Mouse (Mus musculus) MEL (cell line): ENCODE measurements around the gene Macrod2.

ENCODE experiments used
- CTCF ChIP-seq, 3 experiments: IDR thresholded peaks in 2 of 3; conservative IDR thresholded peaks in 1 of 3; 2 replicates each; pipeline ENCODE4 v1.5.1; 2011 to 2012; ENCODE audit warnings: low read length in 3 of 3, low read depth in 2 of 3, mild to moderate bottlenecking in 2 of 3, improper control_type of control experiment in 1 of 3, inconsistent platforms in 1 of 3, mixed read lengths in 1 of 3, moderate library complexity in 1 of 3; ENCODE audit not compliant: control insufficient read depth in 1 of 3, insufficient read depth in 1 of 3, poor library complexity in 1 of 3, severe bottlenecking in 1 of 3
- KAT2A ChIP-seq: conservative IDR thresholded peaks from 2 replicates; pipeline ENCODE4 v1.6.1; 2012; ENCODE audit warnings: low read depth, low read length, improper control_type of control experiment, inconsistent platforms
- MAFK ChIP-seq: IDR thresholded peaks from 2 replicates; pipeline ENCODE4 v1.6.1; 2011; ENCODE audit warnings: low read depth, mild to moderate bottlenecking, low read length, improper control_type of control experiment, borderline replicate concordance
- NRF1 ChIP-seq: IDR thresholded peaks from 2 replicates; pipeline ENCODE4 v1.6.1; 2014; ENCODE audit warnings: low read depth, mild to moderate bottlenecking, inconsistent platforms, low read length, improper control_type of control experiment, moderate library complexity; ENCODE audit not compliant: poor library complexity, insufficient read depth, severe bottlenecking
- POLR2A ChIP-seq, 2 experiments: IDR thresholded peaks; 2 replicates each; pipeline ENCODE4 v1.6.1; 2011 to 2012; ENCODE audit warnings: low read length in 2 of 2, mild to moderate bottlenecking in 2 of 2, control low read depth in 1 of 2, improper control_type of control experiment in 1 of 2, low read depth in 1 of 2, moderate library complexity in 1 of 2; ENCODE audit not compliant: control insufficient read depth in 1 of 2, insufficient read depth in 1 of 2, poor library complexity in 1 of 2

DNA sequence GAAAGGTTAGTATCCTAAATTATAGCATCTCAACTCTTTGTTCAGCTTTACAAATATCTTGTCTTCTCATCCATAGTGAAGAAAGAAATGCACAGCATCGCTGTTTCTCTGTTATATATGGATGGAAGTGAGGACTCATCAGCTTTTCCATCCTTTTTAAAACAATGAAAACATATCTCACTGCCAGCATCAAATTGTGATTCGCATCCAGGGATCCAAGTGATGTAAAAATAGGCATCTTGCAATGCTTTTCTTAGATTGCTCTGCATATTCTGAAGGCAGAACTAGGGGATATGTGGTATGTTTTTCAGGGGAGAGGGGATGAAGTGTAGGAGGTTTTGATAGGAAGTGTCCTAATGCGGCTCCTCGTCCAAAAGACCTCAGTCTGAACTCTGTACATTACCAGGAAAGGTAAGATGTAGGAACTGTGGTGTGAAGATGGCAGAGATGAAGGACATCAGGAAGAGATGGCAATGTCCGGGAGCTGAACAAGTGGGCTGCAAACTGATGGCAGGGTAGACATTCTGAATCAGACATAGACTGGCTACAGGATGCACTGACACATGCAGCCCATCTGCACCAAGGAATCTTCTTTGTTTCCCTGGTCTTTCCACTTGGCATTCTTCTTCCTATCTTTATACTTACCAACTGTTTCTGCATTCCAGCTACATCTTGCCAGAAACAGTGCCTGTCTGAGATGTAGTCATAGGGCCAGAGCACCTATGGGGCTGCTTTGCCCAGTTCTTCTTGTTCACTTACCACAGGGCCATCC is 1341.8 kb downstream of the Macrod2 start:
- TF ChIP-seq MAFK (no peak), NRF1 (no peak), POLR2A (IDR thresholded peaks at IDR 0.05; ENCODE audit: control insufficient read depth in 1 of 2, insufficient read depth in 1 of 2, low read depth in 1 of 2, low read length in 2 of 2, poor library complexity in 1 of 2) (no peak), CTCF (IDR thresholded peaks at IDR 0.05 in 2 of 3, conservative IDR thresholded peaks at IDR 0.05 in 1 of 3; ENCODE audit: control insufficient read depth in 1 of 3, insufficient read depth in 1 of 3, low read depth in 2 of 3, low read length in 3 of 3, poor library complexity in 1 of 3, severe bottlenecking in 1 of 3) (no peak), KAT2A (no peak)
